Mouse (Mus musculus) small intestine, adult 2 months (tissue): Measurements from ENCODE around the gene Tagln2.

Experiments
- CTCF ChIP-seq: fragments of 200-500 bp; IDR thresholded peaks from 2 replicates; pipeline ENCODE4 v1.5.1; 2012; ENCODE audit warnings: low read depth, mild to moderate bottlenecking, control low read depth, inconsistent platforms, low read length, moderate library complexity, mixed read lengths; ENCODE audit not compliant: insufficient replicate concordance, insufficient read length; ENCODE audit errors: extremely low read depth
- POLR2A ChIP-seq: fragments of 200-500 bp; IDR thresholded peaks from 2 replicates; pipeline ENCODE4 v1.6.1; 2012; ENCODE audit warnings: low read depth, mild to moderate bottlenecking, control low read depth, inconsistent platforms, low read length, moderate library complexity

- no peak for TF ChIP-seq CTCF
- TF ChIP-seq POLR2A = no peak
Observed at GRCm38 (mm10) chr1:172475054-172475741, 24.6 kb upstream of the Tagln2 start, which contains the start of gene Slamf9.
